Mouse (Mus musculus): ENCODE data around the gene Smok2a.
"Not testable (repeated sequence)": the region's sequence is repeated elsewhere in the genome, so short reads cannot be mapped to it uniquely, and the experiment has no call there.

Smok2a gene

GRCm38 (mm10) chr17:13214169-13214568 lies 6.8 kb upstream of the Smok2a start:
- in situ Hi-C loops (cut with MboI): no loop called here

GRCm38 (mm10) chr17:13215595-13215994 lies 5.4 kb upstream of the Smok2a start:
- in situ Hi-C loops (cut with MboI): no loop called here

GRCm38 (mm10) chr17:13221921-13222320 lies 933 bp downstream of the Smok2a start:
- in situ Hi-C loops (cut with MboI): not testable (repeated sequence)

GRCm38 (mm10) chr17:13229957-13230356 lies 9.0 kb downstream of the Smok2a start, which contains the start of gene Smok2b:
Gene Smok2b, plus strand, starts transcription at chr17:13230257.
- in situ Hi-C loops (cut with MboI): not testable (repeated sequence)

- in situ Hi-C loops (cut with MboI): not testable (repeated sequence)
Observed at GRCm38 (mm10) chr17:13239461-13239860, 18.5 kb downstream of the Smok2a start.

GRCm38 (mm10) chr17:13240807-13241727 lies 20.1 kb downstream of the Smok2a start:
- in situ Hi-C loops (cut with MboI): not testable (repeated sequence)

- in situ Hi-C loops (cut with MboI): not testable (repeated sequence)
Observed at GRCm38 (mm10) chr17:13254786-13255185, 33.8 kb downstream of the Smok2a start.

Measured in mature B cell (primary cell).